18 mouse cellular contexts compared by ENCODE assay signal in the genomic region with DNA sequence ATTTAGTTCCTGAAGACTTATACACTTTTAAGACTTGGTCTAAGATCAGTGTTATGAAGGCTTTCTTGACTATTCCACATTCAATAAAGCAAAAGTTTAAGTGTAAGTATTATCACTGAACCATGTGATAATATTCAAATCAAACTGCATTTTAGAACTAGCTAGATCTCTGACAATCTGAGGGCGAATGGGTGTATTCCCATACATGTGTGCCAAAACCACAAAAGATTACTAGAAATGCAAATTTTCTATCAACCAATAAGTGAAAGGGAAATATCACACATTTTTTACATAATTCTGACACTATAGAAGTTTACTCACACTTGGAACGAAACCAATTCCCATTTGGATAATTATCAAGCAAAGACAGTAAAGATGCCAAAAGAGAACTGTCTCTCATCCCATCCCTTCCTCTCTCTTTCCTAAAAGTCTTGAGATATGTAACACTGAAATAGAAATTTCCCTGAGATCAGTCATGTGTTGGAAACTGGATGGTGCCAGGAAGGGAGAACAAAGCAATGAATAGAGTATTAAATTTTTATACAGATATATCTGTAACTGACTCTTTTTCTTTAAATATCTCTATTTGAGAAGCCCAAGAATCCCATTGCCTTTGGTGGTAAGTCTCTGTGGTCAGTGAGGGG.
"Had no signal": no experiment of that assay in that cellular context is flagged by ENCODE, and none has a peak within 500 bp of the region (broad histone marks: within the 10 kb centered on the region; RNA-seq: fewer than 3 reads in every experiment).

No protein-coding gene starts in this region.

- H3K9me3 ChIP-seq: lung, embryonic 15.5 days; megakaryocyte, embryonic 14.5 days; midbrain, embryonic 13.5 days; midbrain, embryonic 15.5 days; neural tube, embryonic 12.5 days had no signal

- ATAC-seq: lung, postnatal 0 days; midbrain, embryonic 13.5 days; midbrain, embryonic 15.5 days had no signal

- H3K27ac ChIP-seq: lung, embryonic 15.5 days; macrophage; midbrain, embryonic 13.5 days; midbrain, embryonic 15.5 days; neural tube, embryonic 12.5 days had no signal

- H3K36me3 ChIP-seq: lung, embryonic 15.5 days; midbrain, embryonic 13.5 days; midbrain, embryonic 15.5 days; neural tube, embryonic 12.5 days had no signal

- H3K4me2 ChIP-seq: lung, embryonic 15.5 days; midbrain, embryonic 11.5 days; midbrain, embryonic 13.5 days; midbrain, embryonic 15.5 days; neural tube, embryonic 12.5 days had no signal

- H3K4me3 ChIP-seq: lung, embryonic 15.5 days; megakaryocyte, embryonic 14.5 days; midbrain, embryonic 13.5 days; midbrain, embryonic 15.5 days; neural tube, embryonic 12.5 days had no signal

- DNase-seq: lung, adult 2 months; lung, postnatal 14 days; lung, postnatal 36 days; right cerebral cortex, adult 18-20 months; right cerebral cortex, postnatal 25 days; right cerebral cortex, postnatal 4 days; spleen, adult 18-20 months; thymus, adult 18-20 months; thymus, postnatal 14 days; thymus, postnatal 36 days had no signal

- H3K4me1 ChIP-seq: lung, embryonic 15.5 days; megakaryocyte, embryonic 14.5 days; midbrain, embryonic 13.5 days; midbrain, embryonic 15.5 days; neural tube, embryonic 12.5 days had no signal

- H3K9ac ChIP-seq: lung, embryonic 15.5 days; midbrain, embryonic 13.5 days; midbrain, embryonic 15.5 days; neural tube, embryonic 12.5 days had no signal

- H3K27me3 ChIP-seq: lung, embryonic 15.5 days; megakaryocyte, embryonic 14.5 days; midbrain, embryonic 13.5 days; midbrain, embryonic 15.5 days; neural tube, embryonic 12.5 days had no signal
